Mouse (Mus musculus) midbrain, embryonic 11.5 days (tissue): ENCODE data around the gene Deaf1. TPM values are rescaled to one million over a fixed set of nuclear protein-coding genes. Genes with fewer than 3 reads are reported as not detected.
A peak's percentile ranks its signal among the peaks of the same experiment; 100 is the strongest.

Experiments
- ATAC-seq: fragments of 200-750 bp; cut with Nextera tagmentation; 2 replicates; pipeline ENCODE4 v1.8.0; 2017; ENCODE audit warnings: moderate TSS enrichment, moderate library complexity; ENCODE audit not compliant: low FRiP score
- DNase-seq: peaks from one replicate; pipeline ENCODE4 v3.0.0; 2015; ENCODE audit warnings: low spot score; ENCODE audit errors: missing footprints
- H3K27ac ChIP-seq: fragments of 300-500 bp; sonication (generic); 2 replicates; pipeline ENCODE4 v1.5.1; 2014; ENCODE audit warnings: low read depth, low read length
- H3K27me3 ChIP-seq: fragments of 300-500 bp; sonication (generic); 2 replicates; pipeline ENCODE4 v1.6.1; 2014; ENCODE audit warnings: mild to moderate bottlenecking, low read length, moderate library complexity, mixed read lengths; ENCODE audit not compliant: control insufficient read depth, insufficient read depth
- H3K36me3 ChIP-seq: fragments of 300-500 bp; sonication (generic); 2 replicates; pipeline ENCODE4 v1.6.1; 2014; ENCODE audit warnings: mild to moderate bottlenecking, low read length, moderate library complexity, mixed read lengths; ENCODE audit not compliant: control insufficient read depth, insufficient read depth
- H3K4me1 ChIP-seq: fragments of 300-500 bp; sonication (generic); 2 replicates; pipeline ENCODE4 v1.6.1; 2014; ENCODE audit warnings: low read length; ENCODE audit not compliant: control insufficient read depth, insufficient read depth
- H3K4me2 ChIP-seq: fragments of 300-500 bp; sonication (generic); 2 replicates; pipeline ENCODE4 v1.6.1; 2014; ENCODE audit warnings: mild to moderate bottlenecking, moderate library complexity
- H3K4me3 ChIP-seq: fragments of 300-500 bp; sonication (generic); 2 replicates; pipeline ENCODE4 v1.5.1; 2014; ENCODE audit warnings: low read depth, low read length
- H3K9ac ChIP-seq: fragments of 300-500 bp; sonication (generic); 2 replicates; pipeline ENCODE4 v1.6.1; 2014; ENCODE audit warnings: low read length
- H3K9me3 ChIP-seq: fragments of 300-500 bp; sonication (generic); 2 replicates; pipeline ENCODE4 v1.6.1; 2016; ENCODE audit warnings: low read length; ENCODE audit not compliant: control insufficient read depth
- WGBS: fragments of 180-500 bp; shearing (Covaris S2); extraction: QIAGEN DNeasy Blood & Tissue Kit; methylation state at CpG from one replicate; pipeline ENCODE4 v1.1.7; 2014; 5-methylcytosine and 5-hydroxymethylcytosine counted together
- polyA plus RNA-seq: library from polyadenylated mRNA; unstranded; fragments of >200 nt; fragmentation: Nextera tagmentation; extraction: Ambion mirVana; gene quantifications from 2 replicates; pipeline ENCODE4 v1.2.1, GENCODE M21; 2014

Deaf1 gene
- polyA plus RNA-seq, 1 experiment from 2014 or later: 66.9 TPM

DNA sequence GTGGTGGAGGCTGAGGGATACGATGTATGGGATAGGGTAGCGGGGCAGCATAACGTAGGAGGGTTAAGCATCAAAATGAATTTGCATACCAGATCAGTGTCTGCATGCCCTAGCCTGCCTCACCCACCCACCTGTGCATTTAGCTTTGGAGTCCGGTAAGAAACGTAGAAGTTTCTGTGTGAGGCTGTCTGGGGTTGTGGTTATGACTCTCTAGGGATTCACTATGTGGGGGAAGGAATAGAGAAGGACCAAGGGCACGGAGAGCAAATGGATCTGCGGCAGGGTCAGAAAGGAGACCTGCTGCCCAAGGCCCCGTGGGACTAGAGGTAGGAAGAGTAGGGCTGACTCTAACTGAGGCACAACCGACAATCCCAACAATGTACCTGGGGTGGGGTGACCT, 52.1 kb downstream of the Deaf1 start:
- Histone ChIP-seq H3K4me1 (peaks cover 5% of the 10 kb centered on the region), H3K27me3 (peaks cover 7% of the 10 kb centered on the region), H3K4me2 (no peak overlapping the region), H3K9ac (no peak overlapping the region), H3K36me3 (no peaks in the 10 kb centered on the region), H3K9me3 (no peaks in the 10 kb centered on the region), H3K27ac (no peak overlapping the region), H3K4me3 (no peak overlapping the region)
- DNase-seq (no peak), ATAC-seq (no peak)
- 80% methylated on average over 9 of the region's 9 CpGs for WGBS

GRCm38 (mm10) chr7:141270631-141271030, 56.9 kb downstream of the Deaf1 start:
- Histone ChIP-seq H3K27ac (no peak overlapping the region), H3K4me1 (peaks cover 5% of the 10 kb centered on the region; the same call in 1 of the 2 replicates), H3K27me3 (no peaks in the 10 kb centered on the region), H3K36me3 (no peaks in the 10 kb centered on the region), H3K9me3 (no peaks in the 10 kb centered on the region), H3K4me2 (no peak overlapping the region), H3K9ac (no peak overlapping the region), H3K4me3 (no peak overlapping the region)
- no peak for DNase-seq
- 75% methylated on average over 3 of the region's 3 CpGs for WGBS
- no peak for ATAC-seq

DNA sequence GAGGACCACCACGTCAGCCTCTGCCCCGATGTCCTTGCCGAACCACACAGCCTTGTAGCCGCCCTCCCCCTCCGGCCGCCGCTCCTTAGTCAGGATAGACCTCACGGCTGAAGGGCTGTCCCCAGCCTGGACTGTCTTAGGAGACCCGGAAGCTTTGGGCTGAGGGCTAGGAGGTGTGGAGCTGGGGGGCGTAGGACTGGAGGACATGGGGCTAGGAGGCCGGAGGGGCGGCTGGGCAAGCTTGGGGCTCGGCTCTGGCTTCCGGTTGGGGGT, 58.3 kb downstream of the Deaf1 start:
- ATAC-seq (no peak), DNase-seq (no peak)
- H3K4me2 ChIP-seq: no peak overlapping the region
- H3K27me3 ChIP-seq: no peaks in the 10 kb centered on the region
- no peak overlapping the region for H3K9ac ChIP-seq
- no peak overlapping the region for H3K4me3 ChIP-seq
- peaks cover 5% of the 10 kb centered on the region for H3K4me1 ChIP-seq
- H3K9me3 ChIP-seq: no peaks in the 10 kb centered on the region
- no peak overlapping the region for H3K27ac ChIP-seq
- H3K36me3 ChIP-seq: no peaks in the 10 kb centered on the region
- WGBS: 89% methylated on average over 14 of the region's 14 CpGs

GRCm38 (mm10) chr7:141268466-141269272, 58.8 kb downstream of the Deaf1 start:
- Histone ChIP-seq H3K36me3 (peaks cover 3% of the 10 kb centered on the region; the same call in 1 of the 2 replicates), H3K9ac (no peak overlapping the region), H3K27me3 (no peaks in the 10 kb centered on the region), H3K27ac (no peak overlapping the region), H3K4me1 (peaks cover 5% of the 10 kb centered on the region), H3K4me2 (no peak overlapping the region), H3K9me3 (no peaks in the 10 kb centered on the region), H3K4me3 (no peak overlapping the region)
- ATAC-seq (no peak), DNase-seq (no peak)
- whole genome bisulfite sequencing: 78% methylated on average over 24 of the region's 24 CpGs

DNA sequence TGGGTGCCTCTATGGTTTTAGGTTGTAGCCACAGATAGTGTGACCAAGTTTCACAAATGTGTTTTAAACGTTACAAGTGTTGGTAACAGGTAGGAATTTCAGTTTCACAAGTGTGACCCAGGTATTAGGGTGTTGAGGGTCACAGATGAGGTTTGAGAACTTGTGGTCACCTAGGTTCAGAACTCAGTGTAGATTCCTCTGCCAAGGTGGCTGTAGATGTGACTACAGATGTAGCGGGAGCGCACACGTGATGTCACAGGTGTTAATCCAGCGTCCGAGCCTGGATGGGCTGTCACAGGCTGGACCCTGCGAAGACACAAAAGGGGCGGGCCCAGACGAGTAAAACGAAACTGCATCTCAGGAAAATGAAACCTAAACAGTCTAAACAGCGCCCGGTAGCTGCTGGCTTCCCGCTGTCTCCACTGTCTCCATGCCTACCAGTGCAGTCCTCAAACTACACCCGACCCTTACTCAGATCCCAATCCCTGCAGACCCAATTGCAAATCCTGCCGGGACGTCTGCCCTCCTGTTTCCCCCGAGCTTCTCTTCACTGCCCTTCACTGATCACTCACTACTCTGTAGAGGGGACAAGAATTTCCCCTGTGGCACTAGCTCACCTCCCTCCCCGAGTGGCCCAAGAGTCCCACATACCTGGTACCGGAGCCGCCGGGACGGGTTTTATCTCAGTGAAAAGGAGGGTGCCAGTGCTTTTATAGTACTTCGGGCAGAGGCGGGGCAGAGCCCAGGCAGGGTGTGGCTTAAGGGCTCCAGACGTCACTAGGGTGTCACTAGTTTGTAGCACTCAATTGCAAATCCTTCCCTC, 61.5 kb downstream of the Deaf1 start, which contains the start of gene Irf7:
Irf7 (minus strand) TSS at position 743 of the 823 bp plus-strand sequence.
- Histone ChIP-seq H3K4me3 (peak within 1 kb of the TSS; percentile 28), H3K4me1 (peaks cover 5% of the 10 kb centered on the region), H3K9me3 (no peaks in the 10 kb centered on the region), H3K36me3 (peaks cover 23% of the 10 kb centered on the region), H3K27ac (no peak within 1 kb of the TSS), H3K27me3 (no peaks in the 10 kb centered on the region), H3K9ac (peak within 1 kb of the TSS; percentile 45), H3K4me2 (peak within 1 kb of the TSS; percentile 48)
- peak; percentile 47 for ATAC-seq
- 15% methylated on average over 25 of the region's 25 CpGs for WGBS
- DNase-seq: peak; percentile 89

- no peak overlapping the region for H3K4me3 ChIP-seq
- no peak for DNase-seq
- no peak overlapping the region for H3K27ac ChIP-seq
- peaks cover 5% of the 10 kb centered on the region for H3K4me1 ChIP-seq
- H3K9me3 ChIP-seq: no peaks in the 10 kb centered on the region
- ATAC-seq: peak; percentile 22; the same call in 1 of the 2 replicates
- H3K9ac ChIP-seq: no peak overlapping the region
- 39% methylated on average over 11 of the region's 11 CpGs for WGBS
- no peaks in the 10 kb centered on the region for H3K27me3 ChIP-seq
- H3K4me2 ChIP-seq: no peak overlapping the region
- H3K36me3 ChIP-seq: peaks cover 25% of the 10 kb centered on the region
These were observed 62.1 kb downstream of the Deaf1 start for GRCm38 (mm10) chr7:141265411-141265738.

DNA sequence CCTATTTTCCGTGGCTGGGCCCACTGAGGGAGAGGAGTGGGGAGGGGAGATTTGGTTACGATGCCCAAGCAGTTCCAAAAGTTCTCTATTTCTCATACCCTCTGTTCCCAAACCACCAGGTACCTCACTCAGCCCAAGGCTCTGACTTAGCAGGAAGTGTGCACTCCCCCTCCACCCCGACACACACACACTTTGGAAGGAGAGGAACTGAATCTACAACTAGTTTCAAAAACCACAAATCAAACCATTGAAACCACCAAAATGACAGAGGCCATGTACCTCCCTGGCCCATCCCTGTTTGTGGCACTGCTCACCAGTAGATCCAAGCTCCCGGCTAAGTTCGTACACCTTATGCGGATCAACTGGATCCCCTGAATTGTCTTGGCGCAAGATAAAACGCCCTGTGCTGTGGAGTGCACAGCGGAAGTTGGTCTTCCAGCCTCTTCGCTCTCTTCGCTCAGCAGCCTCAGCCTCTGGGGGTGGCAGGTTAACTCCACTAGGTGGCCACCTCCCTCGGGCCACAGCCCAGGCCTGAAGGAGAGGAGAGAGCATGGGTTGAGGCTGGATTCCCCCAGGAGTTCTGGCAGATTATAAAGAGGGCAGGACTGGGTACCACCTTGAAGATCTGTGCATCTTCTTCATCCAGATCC, 62.6 kb downstream of the Deaf1 start:
- no peak overlapping the region for H3K4me2 ChIP-seq
- H3K36me3 ChIP-seq: peaks cover 30% of the 10 kb centered on the region
- no peak overlapping the region for H3K4me3 ChIP-seq
- H3K4me1 ChIP-seq: peaks cover 5% of the 10 kb centered on the region
- H3K9me3 ChIP-seq: no peaks in the 10 kb centered on the region
- H3K27me3 ChIP-seq: no peaks in the 10 kb centered on the region
- H3K27ac ChIP-seq: no peak overlapping the region
- DNase-seq (no peak), ATAC-seq (peak; percentile 68)
- 32% methylated on average over 12 of the region's 12 CpGs for WGBS
- H3K9ac ChIP-seq: no peak overlapping the region

GRCm38 (mm10) chr7:141264041-141264700, 63.3 kb downstream of the Deaf1 start:
- H3K9ac ChIP-seq: no peak overlapping the region
- 75% methylated on average over 11 of the region's 11 CpGs for WGBS
- no peaks in the 10 kb centered on the region for H3K9me3 ChIP-seq
- no peak for ATAC-seq
- no peak overlapping the region for H3K4me3 ChIP-seq
- H3K27ac ChIP-seq: no peak overlapping the region
- no peaks in the 10 kb centered on the region for H3K27me3 ChIP-seq
- H3K4me2 ChIP-seq: no peak overlapping the region
- no peak for DNase-seq
- H3K36me3 ChIP-seq: peaks cover 36% of the 10 kb centered on the region
- H3K4me1 ChIP-seq: peaks cover 5% of the 10 kb centered on the region
